Mouse (Mus musculus) liver, embryonic 14.5 days (tissue): Measurements from ENCODE around the gene Sprr2a2. TPM values are rescaled to one million over a fixed set of nuclear protein-coding genes. Genes with fewer than 3 reads are reported as not detected.
"Not testable (repeated sequence)": the region's sequence is repeated elsewhere in the genome, so short reads cannot be mapped to it uniquely, and the experiment has no call there.

ENCODE experiments used
- ATAC-seq: fragments of 200-750 bp; cut with Nextera tagmentation; 2 replicates; pipeline ENCODE4 v1.8.0; 2017; ENCODE audit warnings: moderate number of reproducible peaks, mild to moderate bottlenecking, moderate library complexity; ENCODE audit not compliant: insufficient read depth
- DNase-seq, 3 experiments: peaks; one replicate each; pipeline ENCODE4 v3.0.0-alpha.2; 2012 to 2013; ENCODE audit warnings: low read depth in 3 of 3, low spot score in 3 of 3
- H3K27ac ChIP-seq: fragments of 300-500 bp; sonication (generic); 2 replicates; pipeline ENCODE4 v1.5.1; 2014; ENCODE audit warnings: moderate library complexity, mild to moderate bottlenecking, control low read depth, inconsistent platforms
- H3K27me3 ChIP-seq: fragments of 300-500 bp; sonication (generic); 2 replicates; pipeline ENCODE4 v1.6.1; 2014; ENCODE audit warnings: mild to moderate bottlenecking, low read length, moderate library complexity; ENCODE audit not compliant: control insufficient read depth, insufficient read depth
- H3K36me3 ChIP-seq: fragments of 300-500 bp; sonication (generic); replicated peaks from 2 replicates; pipeline ENCODE4 v1.6.1; 2014; ENCODE audit warnings: low read depth; ENCODE audit not compliant: control insufficient read depth, insufficient read depth
- H3K4me1 ChIP-seq, 2 experiments: fragments of 200-500 bp in 1 of 2; fragments of 300-500 bp in 1 of 2; sonication (generic) in 1 of 2; replicated peaks; 2 replicates each; pipeline ENCODE4 v1.6.1; 2012 to 2014; ENCODE audit warnings: antibody characterized with exemption in 1 of 2, inconsistent platforms in 1 of 2, low read length in 1 of 2; ENCODE audit not compliant: control insufficient read depth in 2 of 2, insufficient read depth in 2 of 2
- H3K4me2 ChIP-seq: fragments of 300-500 bp; sonication (generic); 2 replicates; pipeline ENCODE4 v1.6.1; 2014; ENCODE audit warnings: low read depth, mild to moderate bottlenecking, control low read depth, moderate library complexity
- H3K4me3 ChIP-seq, 2 experiments: fragments of 200-500 bp in 1 of 2; fragments of 300-500 bp in 1 of 2; sonication (generic) in 1 of 2; 2 replicates each; pipeline ENCODE4 v1.5.1; 2012 to 2014; ENCODE audit warnings: low read depth in 2 of 2, low read length in 2 of 2, mild to moderate bottlenecking in 2 of 2, control low read depth in 1 of 2, inconsistent platforms in 1 of 2, moderate library complexity in 1 of 2; ENCODE audit not compliant: insufficient read depth in 1 of 2
- H3K9ac ChIP-seq: fragments of 300-500 bp; sonication (generic); replicated peaks from 2 replicates; pipeline ENCODE4 v1.6.1; 2014; ENCODE audit warnings: mild to moderate bottlenecking, control low read depth, moderate library complexity
- H3K9me3 ChIP-seq: fragments of 300-500 bp; sonication (generic); 2 replicates; pipeline ENCODE4 v1.6.1; 2016; ENCODE audit warnings: low read length, mixed read lengths; ENCODE audit not compliant: control insufficient read depth
- WGBS: fragments of 180-500 bp; shearing (Covaris S2); extraction: QIAGEN DNeasy Blood & Tissue Kit; methylation state at CpG from one replicate; pipeline ENCODE4 v1.1.7; 2014; ENCODE audit not compliant: insufficient replicate concordance; 5-methylcytosine and 5-hydroxymethylcytosine counted together
- polyA plus RNA-seq, 2 experiments: library from polyadenylated mRNA; depleted of rRNA in 1 of 2; stranded (reverse) in 1 of 2; unstranded in 1 of 2; fragments of >200 nt; fragmentation: Nextera tagmentation in 1 of 2; extraction: Ambion mirVana in 1 of 2; gene quantifications; 2 replicates each; pipeline versions ENCODE4 v1.2.1 to v1.2.3; 2012 to 2014

Gene Sprr2a2
- polyA plus RNA-seq, 2 experiments, result 0.18 to 0.19 TPM

DNA sequence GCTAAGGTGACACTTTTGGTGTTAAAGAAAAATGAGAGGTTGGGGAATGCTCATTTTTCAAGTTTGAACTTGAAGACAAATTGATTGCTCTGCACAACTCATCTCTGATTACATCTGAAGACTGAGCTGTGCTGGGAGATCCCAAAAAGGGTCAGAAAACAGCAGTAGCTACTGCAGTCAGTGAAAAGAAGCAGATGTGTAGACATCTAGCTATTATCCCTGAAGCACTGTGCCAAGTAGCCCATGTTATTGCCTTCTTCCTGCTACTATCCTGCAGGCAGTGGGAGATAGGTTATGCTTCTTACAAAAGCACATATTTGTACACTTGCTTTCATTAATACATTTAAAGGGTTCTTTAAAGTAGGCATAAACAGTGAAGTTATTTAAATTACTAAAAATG lies 63.9 kb downstream of the Sprr2a2 start:
- not testable (repeated sequence) for H3K36me3 ChIP-seq, H3K4me3 ChIP-seq, H3K9ac ChIP-seq, H3K27me3 ChIP-seq, H3K4me2 ChIP-seq, H3K4me1 ChIP-seq, ATAC-seq, H3K9me3 ChIP-seq, H3K27ac ChIP-seq, DNase-seq

DNA sequence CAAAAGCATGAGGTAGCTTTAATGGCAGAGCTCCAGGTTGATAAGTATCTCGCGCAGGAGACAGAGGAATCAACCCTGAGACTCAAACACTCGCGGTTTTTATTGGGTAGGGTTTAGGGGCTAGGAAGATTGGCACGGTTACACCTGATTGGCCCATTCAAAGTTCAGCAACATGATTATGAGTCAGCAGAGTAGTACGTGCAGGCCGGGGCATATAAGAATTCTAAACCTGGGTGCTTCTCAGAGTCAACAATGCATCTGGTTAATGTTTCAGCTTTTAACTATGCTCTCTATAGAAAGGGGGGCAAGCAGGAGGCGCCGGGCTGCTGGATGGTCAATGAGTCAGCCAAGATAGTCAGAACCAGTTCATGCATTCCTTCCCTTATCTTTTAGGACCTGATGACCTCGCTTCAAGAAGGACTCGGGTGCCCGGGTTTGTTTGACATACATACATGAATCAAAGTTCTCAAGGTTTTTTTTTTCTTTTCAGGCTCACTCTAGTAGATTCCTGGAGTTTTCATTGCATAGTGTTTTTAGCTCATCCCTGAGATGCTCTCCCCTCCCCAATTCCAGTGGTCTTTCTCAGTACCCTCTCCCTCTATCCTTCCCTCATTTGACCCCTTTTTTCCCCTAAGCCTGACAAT lies 65.4 kb downstream of the Sprr2a2 start:
- not testable (repeated sequence) for H3K4me3 ChIP-seq, H3K9me3 ChIP-seq, H3K4me2 ChIP-seq, H3K9ac ChIP-seq, H3K4me1 ChIP-seq, H3K36me3 ChIP-seq, ATAC-seq, DNase-seq, H3K27me3 ChIP-seq, H3K27ac ChIP-seq
- WGBS, result 51% methylated on average over 5 of the region's 12 CpGs

DNA sequence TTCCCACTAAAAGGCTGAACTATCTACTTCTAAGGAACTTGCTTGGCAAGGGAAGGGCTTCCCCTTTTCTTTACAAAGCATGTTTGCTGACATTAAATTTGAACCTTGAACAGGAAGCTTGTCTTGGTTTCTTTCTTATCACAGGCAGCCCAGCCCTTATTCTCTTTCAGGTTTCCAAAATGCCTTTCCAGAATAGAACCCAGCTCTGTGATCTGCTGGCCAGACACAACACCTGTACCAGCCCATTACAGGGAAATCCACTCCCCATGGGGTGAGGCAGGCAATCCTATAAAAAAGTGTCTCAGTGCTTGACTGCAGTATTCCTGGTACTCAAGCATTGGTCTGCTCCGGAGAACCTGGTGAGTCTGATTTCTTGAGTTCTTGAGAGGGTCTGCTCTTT lies 69.4 kb downstream of the Sprr2a2 start, which contains the start of gene Sprr2a3:
TSS of gene Sprr2a3 (plus strand) at position 317 of the 400 bp plus-strand sequence.
- not testable (repeated sequence) for H3K27ac ChIP-seq, H3K4me1 ChIP-seq, H3K9me3 ChIP-seq, H3K4me3 ChIP-seq, H3K27me3 ChIP-seq, H3K36me3 ChIP-seq, H3K4me2 ChIP-seq, ATAC-seq, H3K9ac ChIP-seq, DNase-seq
- WGBS, result 90% methylated on average over 1 of the region's 1 CpGs

DNA sequence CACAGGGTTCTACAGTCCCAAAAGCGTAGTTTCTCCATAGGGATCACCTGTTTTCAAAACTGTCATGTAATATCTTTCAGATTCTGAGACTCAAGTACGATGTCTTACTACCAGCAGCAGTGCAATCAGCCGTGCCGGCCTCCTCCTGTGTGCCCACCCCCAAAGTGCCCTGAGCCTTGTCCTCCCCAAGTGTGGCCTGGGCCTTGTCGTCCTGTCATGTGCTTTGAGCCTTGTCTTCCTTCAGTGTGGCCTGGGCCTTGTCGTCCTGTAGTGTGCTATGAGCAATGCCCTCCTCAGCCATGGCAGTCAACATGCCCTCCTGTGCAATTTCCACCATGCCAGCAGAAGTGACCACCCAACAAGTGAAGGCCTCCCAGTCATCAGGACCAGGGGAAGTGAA lies 72.8 kb downstream of the Sprr2a2 start:
- ATAC-seq, H3K27me3 ChIP-seq, H3K4me3 ChIP-seq, H3K36me3 ChIP-seq, H3K9me3 ChIP-seq, H3K27ac ChIP-seq, H3K4me2 ChIP-seq, H3K4me1 ChIP-seq, DNase-seq, H3K9ac ChIP-seq: not testable (repeated sequence)
- WGBS, result 72% methylated on average over 5 of the region's 6 CpGs

Other genes starting within 250 kb of the Sprr2a2 start
- not detected in 2 replicates for gene Pglyrp3, start 201.3 kb upstream of the Sprr2a2 start, polyA plus RNA-seq (2012; rRNA removed)
- not detected in 2 replicates for gene Pglyrp3, start 201.3 kb upstream of the Sprr2a2 start, polyA plus RNA-seq (2014; fragmentation: Nextera tagmentation; extraction: Ambion mirVana)
- gene Lor, start 132.8 kb upstream of the Sprr2a2 start, polyA plus RNA-seq (2012; rRNA removed), result 0.04 and 0.08 TPM in 2 replicates
- gene Lor, start 132.8 kb upstream of the Sprr2a2 start, polyA plus RNA-seq (2014; fragmentation: Nextera tagmentation; extraction: Ambion mirVana), result not detected in 2 replicates
- not detected in 2 replicates for gene Prr9, start 92.0 kb upstream of the Sprr2a2 start, polyA plus RNA-seq (2012; rRNA removed)
- not detected in 2 replicates for gene Prr9, start 92.0 kb upstream of the Sprr2a2 start, polyA plus RNA-seq (2014; fragmentation: Nextera tagmentation; extraction: Ambion mirVana)
- not detected in 2 replicates for gene Lelp1, start 73.2 kb upstream of the Sprr2a2 start, polyA plus RNA-seq (2012; rRNA removed)
- gene Lelp1, start 73.2 kb upstream of the Sprr2a2 start, polyA plus RNA-seq (2014; fragmentation: Nextera tagmentation; extraction: Ambion mirVana), result not detected in 2 replicates
- 0.03 TPM in 1 of 2 replicates, not detected in the other for gene Sprr2a1, start 121 bp upstream of the Sprr2a2 start, polyA plus RNA-seq (2012; rRNA removed)
- gene Sprr2a1, start 121 bp upstream of the Sprr2a2 start, polyA plus RNA-seq (2014; fragmentation: Nextera tagmentation; extraction: Ambion mirVana), result 0.09 TPM in 1 of 2 replicates, not detected in the other
- gene Sprr2a3, start 69.5 kb downstream of the Sprr2a2 start, polyA plus RNA-seq (2012; rRNA removed), result not detected in 2 replicates
- not detected in 2 replicates for gene Sprr2a3, start 69.5 kb downstream of the Sprr2a2 start, polyA plus RNA-seq (2014; fragmentation: Nextera tagmentation; extraction: Ambion mirVana)
- not detected in 2 replicates for gene Sprr2b, start 100.7 kb downstream of the Sprr2a2 start, polyA plus RNA-seq (2012; rRNA removed)
- gene Sprr2b, start 100.7 kb downstream of the Sprr2a2 start, polyA plus RNA-seq (2014; fragmentation: Nextera tagmentation; extraction: Ambion mirVana), result not detected in 2 replicates
- not detected in 2 replicates for gene Sprr2d, start 123.2 kb downstream of the Sprr2a2 start, polyA plus RNA-seq (2012; rRNA removed)
- gene Sprr2d, start 123.2 kb downstream of the Sprr2a2 start, polyA plus RNA-seq (2014; fragmentation: Nextera tagmentation; extraction: Ambion mirVana), result not detected in 2 replicates
- gene Sprr2e, start 136.2 kb downstream of the Sprr2a2 start, polyA plus RNA-seq (2012; rRNA removed), result not detected in 2 replicates
- gene Sprr2e, start 136.2 kb downstream of the Sprr2a2 start, polyA plus RNA-seq (2014; fragmentation: Nextera tagmentation; extraction: Ambion mirVana), result not detected in 2 replicates
- gene Sprr2f, start 149.3 kb downstream of the Sprr2a2 start, polyA plus RNA-seq (2012; rRNA removed), result not detected in 2 replicates
- gene Sprr2f, start 149.3 kb downstream of the Sprr2a2 start, polyA plus RNA-seq (2014; fragmentation: Nextera tagmentation; extraction: Ambion mirVana), result not detected in 2 replicates
- not detected in 2 replicates for gene Sprr2h, start 169.8 kb downstream of the Sprr2a2 start, polyA plus RNA-seq (2012; rRNA removed)
- not detected in 2 replicates for gene Sprr2h, start 169.8 kb downstream of the Sprr2a2 start, polyA plus RNA-seq (2014; fragmentation: Nextera tagmentation; extraction: Ambion mirVana)
- not detected in 2 replicates for gene Sprr2i, start 192.1 kb downstream of the Sprr2a2 start, polyA plus RNA-seq (2012; rRNA removed)
- not detected in 2 replicates for gene Sprr2i, start 192.1 kb downstream of the Sprr2a2 start, polyA plus RNA-seq (2014; fragmentation: Nextera tagmentation; extraction: Ambion mirVana)
- gene Sprr2j-ps, start 202.2 kb downstream of the Sprr2a2 start, polyA plus RNA-seq (2012; rRNA removed), result not detected in 2 replicates
- gene Sprr2j-ps, start 202.2 kb downstream of the Sprr2a2 start, polyA plus RNA-seq (2014; fragmentation: Nextera tagmentation; extraction: Ambion mirVana), result not detected in 2 replicates
- 2.7 and 3.8 TPM in 2 replicates for gene Gm9774, start 213.5 kb downstream of the Sprr2a2 start, polyA plus RNA-seq (2012; rRNA removed)
- 5.1 and 5.6 TPM in 2 replicates for gene Gm9774, start 213.5 kb downstream of the Sprr2a2 start, polyA plus RNA-seq (2014; fragmentation: Nextera tagmentation; extraction: Ambion mirVana)
- gene Sprr2k, start 216.7 kb downstream of the Sprr2a2 start, polyA plus RNA-seq (2012; rRNA removed), result not detected in 2 replicates
- gene Sprr2k, start 216.7 kb downstream of the Sprr2a2 start, polyA plus RNA-seq (2014; fragmentation: Nextera tagmentation; extraction: Ambion mirVana), result not detected in 2 replicates
- gene Sprr1b, start 222.9 kb downstream of the Sprr2a2 start, polyA plus RNA-seq (2012; rRNA removed), result not detected in 2 replicates
- gene Sprr1b, start 222.9 kb downstream of the Sprr2a2 start, polyA plus RNA-seq (2014; fragmentation: Nextera tagmentation; extraction: Ambion mirVana), result not detected in 2 replicates
- not detected in 2 replicates for gene Sprr3, start 242.8 kb downstream of the Sprr2a2 start, polyA plus RNA-seq (2012; rRNA removed)
- not detected in 2 replicates for gene Sprr3, start 242.8 kb downstream of the Sprr2a2 start, polyA plus RNA-seq (2014; fragmentation: Nextera tagmentation; extraction: Ambion mirVana)